Mouse (Mus musculus) liver, adult 2 months (tissue): ENCODE results near the gene Psenen.

ENCODE experiments used
- CTCF ChIP-seq: fragments of 200-500 bp; IDR thresholded peaks from 2 replicates; pipeline ENCODE4 v1.5.1; 2011; ENCODE audit warnings: low read depth, low read length, control low read depth
- POLR2A ChIP-seq: fragments of 200-500 bp; IDR thresholded peaks from 2 replicates; pipeline ENCODE4 v1.6.1; 2011; ENCODE audit warnings: low read length, control low read depth; ENCODE audit not compliant: insufficient read depth; ENCODE audit errors: extremely low read depth

DNA sequence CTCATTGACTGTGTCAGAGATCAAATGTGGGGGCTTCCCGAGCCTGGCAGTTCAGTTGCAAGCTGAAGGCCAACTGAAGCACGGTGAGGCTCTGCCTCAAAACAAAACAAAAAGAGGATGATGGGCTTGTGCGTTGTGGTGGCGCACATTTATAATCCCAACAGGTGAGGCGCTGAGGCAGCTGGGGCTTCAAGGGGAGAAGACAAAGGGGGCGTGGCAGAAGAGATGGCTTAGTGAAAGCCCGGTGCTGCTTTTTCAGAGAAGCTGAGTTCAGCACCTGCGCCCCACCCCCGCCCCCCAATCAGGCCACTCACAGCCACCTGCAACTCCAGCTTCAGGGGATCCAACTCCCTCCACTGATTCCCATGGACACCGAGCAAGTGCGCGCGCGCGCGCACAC is 45.0 kb upstream of the Psenen start:
- no peak for TF ChIP-seq CTCF
- no peak for TF ChIP-seq POLR2A
